Mouse (Mus musculus): ENCODE measurements around the gene Tk1. TPM values are rescaled to one million over a fixed set of nuclear protein-coding genes. Genes with fewer than 3 reads are reported as not detected.

Tk1 gene
- polyA plus RNA-seq, 1 experiment from 2014 or later = 9.8 TPM

DNA sequence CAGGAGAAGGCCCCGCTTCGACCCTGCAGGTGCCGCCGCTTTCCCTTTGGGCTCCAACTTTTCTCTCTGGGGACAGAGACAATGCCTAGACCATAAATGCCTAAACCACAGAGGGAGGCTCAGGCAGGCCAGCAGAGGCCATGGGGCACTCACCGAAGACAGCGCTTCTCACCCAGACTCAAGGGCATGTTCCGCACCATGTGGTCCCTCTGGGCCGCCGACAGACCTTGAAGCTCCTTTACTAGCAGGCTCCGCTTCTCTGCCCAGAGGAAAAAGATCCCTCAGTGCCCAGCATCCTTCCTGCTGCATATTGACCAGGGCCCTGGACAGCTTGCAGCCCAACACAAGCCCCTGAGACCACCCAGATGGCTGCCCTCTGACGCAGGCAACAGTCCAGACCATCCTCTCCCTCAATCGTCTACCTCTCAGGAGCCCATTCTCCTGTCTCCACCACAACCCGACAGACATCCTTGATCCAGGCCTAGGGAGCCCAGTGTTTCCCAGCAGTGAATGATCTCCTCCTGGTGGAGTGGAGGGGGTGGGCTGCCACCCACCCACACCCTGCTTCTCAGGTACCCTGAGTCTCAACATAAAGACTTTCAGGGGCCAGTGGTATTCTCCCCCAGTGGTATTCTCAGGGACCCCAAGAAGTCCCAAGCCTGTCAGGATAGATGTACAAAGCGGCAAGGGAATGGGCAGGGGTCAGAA lies 49.7 kb downstream of the Tk1 start:
- Histone ChIP-seq H3K4me3 (ENCODE audit: low read depth, low read length) (no peak overlapping the region), H3K27ac (ENCODE audit: low read length) (no peak overlapping the region), H3K4me2 (ENCODE audit: low read length) (no peak overlapping the region), H3K27me3 (ENCODE audit: control insufficient read depth, insufficient read depth, low read depth, low read length) (peaks cover 14% of the 10 kb centered on the region), H3K36me3 (ENCODE audit: control insufficient read depth, insufficient read depth, low read length) (no peaks in the 10 kb centered on the region), H3K4me1 (ENCODE audit: control insufficient read depth, insufficient read depth, low read length) (peaks cover 13% of the 10 kb centered on the region), H3K9ac (ENCODE audit: low read depth, low read length) (no peak overlapping the region), H3K9me3 (replicated peaks; ENCODE audit: control insufficient read depth, low read length, poor library complexity, severe bottlenecking) (no peaks in the 10 kb centered on the region)
- ATAC-seq = no peak
- 88% methylated on average over 14 of the region's 14 CpGs for WGBS

DNA sequence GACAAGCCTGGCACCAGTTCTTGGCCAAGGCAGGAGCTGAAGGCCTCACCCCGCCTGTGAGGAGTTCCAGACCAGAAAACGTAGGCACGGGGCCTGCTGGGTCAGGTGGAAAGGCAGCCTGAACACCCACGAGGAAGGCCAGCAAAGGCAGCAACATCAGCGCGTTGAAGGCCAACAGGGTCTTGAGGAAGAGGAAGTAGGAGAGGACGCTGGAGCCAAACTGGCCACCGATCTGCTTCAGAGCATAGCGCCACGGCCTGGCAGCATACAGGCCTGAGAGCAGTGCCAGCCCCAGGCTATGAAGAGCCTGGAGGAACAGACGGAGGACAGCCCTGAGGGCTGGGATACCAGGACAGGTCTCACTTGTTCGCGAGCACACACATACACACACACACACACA lies 50.4 kb downstream of the Tk1 start:
- no peaks in the 10 kb centered on the region for H3K9me3 ChIP-seq (replicated peaks; ENCODE audit: control insufficient read depth, low read length, poor library complexity, severe bottlenecking)
- no peak overlapping the region for H3K4me3 ChIP-seq (ENCODE audit: low read depth, low read length)
- H3K4me2 ChIP-seq (ENCODE audit: low read length) = no peak overlapping the region
- peaks cover 11% of the 10 kb centered on the region for H3K4me1 ChIP-seq (ENCODE audit: control insufficient read depth, insufficient read depth, low read length)
- H3K27ac ChIP-seq (ENCODE audit: low read length) = no peak overlapping the region
- ATAC-seq = no peak
- no peaks in the 10 kb centered on the region for H3K36me3 ChIP-seq (ENCODE audit: control insufficient read depth, insufficient read depth, low read length)
- no peak overlapping the region for H3K9ac ChIP-seq (ENCODE audit: low read depth, low read length)
- H3K27me3 ChIP-seq (ENCODE audit: control insufficient read depth, insufficient read depth, low read depth, low read length) = peaks cover 7% of the 10 kb centered on the region
- 88% methylated on average over 13 of the region's 13 CpGs for WGBS

DNA sequence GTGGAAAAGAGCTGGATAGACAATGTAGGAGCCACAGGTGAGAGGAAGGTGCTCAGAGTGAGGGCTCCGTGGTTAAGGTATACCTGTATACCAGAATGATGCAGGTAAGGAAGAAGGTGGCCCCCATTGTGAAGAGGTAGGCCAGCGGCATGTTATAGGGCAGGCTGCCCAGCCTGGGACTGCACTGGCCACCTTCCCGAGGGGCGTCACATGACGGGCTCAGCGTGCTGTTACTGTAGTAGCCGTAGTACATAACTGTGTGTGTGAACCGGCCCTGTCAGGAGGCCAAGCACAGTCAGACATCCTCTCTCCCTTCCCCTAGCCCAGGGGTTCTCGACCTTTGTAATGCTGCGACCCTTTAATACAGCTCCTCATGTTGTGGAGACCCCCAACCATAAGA lies 51.0 kb downstream of the Tk1 start:
- Histone ChIP-seq H3K27me3 (ENCODE audit: control insufficient read depth, insufficient read depth, low read depth, low read length) (peaks cover under 1% of the 10 kb centered on the region; the same call in 1 of the 2 replicates), H3K36me3 (ENCODE audit: control insufficient read depth, insufficient read depth, low read length) (no peaks in the 10 kb centered on the region), H3K4me1 (ENCODE audit: control insufficient read depth, insufficient read depth, low read length) (peaks cover 5% of the 10 kb centered on the region), H3K4me2 (ENCODE audit: low read length) (no peak overlapping the region), H3K9ac (ENCODE audit: low read depth, low read length) (no peak overlapping the region), H3K27ac (ENCODE audit: low read length) (no peak overlapping the region), H3K4me3 (ENCODE audit: low read depth, low read length) (no peak overlapping the region), H3K9me3 (replicated peaks; ENCODE audit: control insufficient read depth, low read length, poor library complexity, severe bottlenecking) (no peaks in the 10 kb centered on the region)
- no peak for ATAC-seq
- WGBS = 94% methylated on average over 10 of the region's 10 CpGs

DNA sequence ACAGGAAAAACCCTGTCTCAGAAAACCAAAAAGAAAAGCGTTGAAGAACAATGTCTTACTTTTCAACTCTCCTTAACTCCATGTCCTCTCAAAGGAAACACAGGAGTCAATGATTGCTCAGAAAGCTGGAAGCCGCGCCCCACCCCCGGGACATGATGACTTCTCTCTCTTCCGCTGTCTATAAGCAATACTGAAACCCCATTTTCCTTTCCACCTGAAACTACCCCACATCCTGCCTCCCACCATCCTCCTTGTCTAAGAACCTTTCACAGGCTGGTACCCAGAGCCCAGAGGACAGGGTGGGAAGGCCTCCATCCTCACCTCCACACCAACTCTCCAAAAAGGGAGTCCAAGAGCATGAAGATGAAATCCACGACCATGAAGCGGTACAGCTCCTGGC lies 53.5 kb downstream of the Tk1 start:
- WGBS = 97% methylated on average over 7 of the region's 7 CpGs
- Histone ChIP-seq H3K4me3 (ENCODE audit: low read depth, low read length) (no peak overlapping the region), H3K9me3 (replicated peaks; ENCODE audit: control insufficient read depth, low read length, poor library complexity, severe bottlenecking) (no peaks in the 10 kb centered on the region), H3K4me1 (ENCODE audit: control insufficient read depth, insufficient read depth, low read length) (no peaks in the 10 kb centered on the region), H3K36me3 (ENCODE audit: control insufficient read depth, insufficient read depth, low read length) (no peaks in the 10 kb centered on the region), H3K27ac (ENCODE audit: low read length) (no peak overlapping the region), H3K27me3 (ENCODE audit: control insufficient read depth, insufficient read depth, low read depth, low read length) (no peaks in the 10 kb centered on the region), H3K9ac (ENCODE audit: low read depth, low read length) (no peak overlapping the region), H3K4me2 (ENCODE audit: low read length) (no peak overlapping the region)
- no peak for ATAC-seq

DNA sequence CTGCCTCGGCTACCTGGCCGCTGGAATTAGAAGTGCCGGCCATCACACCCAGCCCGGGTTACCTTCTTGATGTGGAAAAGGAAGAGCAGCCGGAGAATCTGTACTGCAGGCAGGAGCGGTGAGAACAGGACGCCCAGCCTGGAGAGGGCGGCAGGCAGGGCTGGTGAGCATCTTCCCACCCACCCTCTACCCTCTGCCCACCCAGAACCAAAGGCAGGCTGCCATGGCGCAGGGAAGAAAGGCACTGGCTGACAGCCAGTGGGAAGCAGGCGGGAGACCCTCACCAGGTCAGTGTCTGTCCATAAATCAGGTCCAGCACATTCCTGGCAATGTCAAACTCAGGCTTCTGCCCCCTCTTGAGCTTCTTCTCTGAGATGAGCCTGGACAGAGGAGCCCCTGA lies 55.5 kb downstream of the Tk1 start:
- no peak for ATAC-seq
- 91% methylated on average over 10 of the region's 10 CpGs for WGBS
- no peaks in the 10 kb centered on the region for H3K27me3 ChIP-seq (ENCODE audit: control insufficient read depth, insufficient read depth, low read depth, low read length)
- no peak overlapping the region for H3K9ac ChIP-seq (ENCODE audit: low read depth, low read length)
- H3K4me2 ChIP-seq (ENCODE audit: low read length) = no peak overlapping the region
- H3K36me3 ChIP-seq (ENCODE audit: control insufficient read depth, insufficient read depth, low read length) = 0 out of 2 replicates have a peak, but pooled peaks cover under 1% of the 10 kb centered on the region
- H3K4me3 ChIP-seq (ENCODE audit: low read depth, low read length) = no peak overlapping the region
- no peak overlapping the region for H3K27ac ChIP-seq (ENCODE audit: low read length)
- H3K4me1 ChIP-seq (ENCODE audit: control insufficient read depth, insufficient read depth, low read length) = no peaks in the 10 kb centered on the region
- H3K9me3 ChIP-seq (replicated peaks; ENCODE audit: control insufficient read depth, low read length, poor library complexity, severe bottlenecking) = no peaks in the 10 kb centered on the region

DNA sequence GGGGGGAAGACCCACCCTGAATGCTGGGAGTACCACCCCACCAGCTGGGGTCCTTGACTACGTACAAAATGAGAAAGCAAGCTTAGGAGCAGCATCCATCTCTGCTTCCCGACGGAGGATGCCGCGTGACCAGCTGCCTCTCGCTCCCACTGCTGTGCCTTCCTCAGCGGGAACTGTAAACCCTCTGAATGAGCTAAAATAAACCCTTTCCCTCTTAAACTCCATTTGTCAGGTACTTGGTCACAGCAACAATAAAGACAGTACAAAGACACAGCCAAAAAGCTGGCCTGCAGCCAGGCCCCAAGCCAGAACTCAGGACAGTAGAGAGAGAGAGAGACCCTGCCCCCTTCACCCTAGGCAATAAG lies 56.2 kb downstream of the Tk1 start:
- Histone ChIP-seq H3K4me1 (ENCODE audit: control insufficient read depth, insufficient read depth, low read length) (no peaks in the 10 kb centered on the region), H3K9ac (ENCODE audit: low read depth, low read length) (no peak overlapping the region), H3K4me3 (ENCODE audit: low read depth, low read length) (no peak overlapping the region), H3K4me2 (ENCODE audit: low read length) (no peak overlapping the region), H3K27me3 (ENCODE audit: control insufficient read depth, insufficient read depth, low read depth, low read length) (no peaks in the 10 kb centered on the region), H3K36me3 (ENCODE audit: control insufficient read depth, insufficient read depth, low read length) (peaks cover 8% of the 10 kb centered on the region), H3K27ac (ENCODE audit: low read length) (no peak overlapping the region), H3K9me3 (replicated peaks; ENCODE audit: control insufficient read depth, low read length, poor library complexity, severe bottlenecking) (no peaks in the 10 kb centered on the region)
- 75% methylated on average over 7 of the region's 7 CpGs for WGBS
- ATAC-seq = no peak

DNA sequence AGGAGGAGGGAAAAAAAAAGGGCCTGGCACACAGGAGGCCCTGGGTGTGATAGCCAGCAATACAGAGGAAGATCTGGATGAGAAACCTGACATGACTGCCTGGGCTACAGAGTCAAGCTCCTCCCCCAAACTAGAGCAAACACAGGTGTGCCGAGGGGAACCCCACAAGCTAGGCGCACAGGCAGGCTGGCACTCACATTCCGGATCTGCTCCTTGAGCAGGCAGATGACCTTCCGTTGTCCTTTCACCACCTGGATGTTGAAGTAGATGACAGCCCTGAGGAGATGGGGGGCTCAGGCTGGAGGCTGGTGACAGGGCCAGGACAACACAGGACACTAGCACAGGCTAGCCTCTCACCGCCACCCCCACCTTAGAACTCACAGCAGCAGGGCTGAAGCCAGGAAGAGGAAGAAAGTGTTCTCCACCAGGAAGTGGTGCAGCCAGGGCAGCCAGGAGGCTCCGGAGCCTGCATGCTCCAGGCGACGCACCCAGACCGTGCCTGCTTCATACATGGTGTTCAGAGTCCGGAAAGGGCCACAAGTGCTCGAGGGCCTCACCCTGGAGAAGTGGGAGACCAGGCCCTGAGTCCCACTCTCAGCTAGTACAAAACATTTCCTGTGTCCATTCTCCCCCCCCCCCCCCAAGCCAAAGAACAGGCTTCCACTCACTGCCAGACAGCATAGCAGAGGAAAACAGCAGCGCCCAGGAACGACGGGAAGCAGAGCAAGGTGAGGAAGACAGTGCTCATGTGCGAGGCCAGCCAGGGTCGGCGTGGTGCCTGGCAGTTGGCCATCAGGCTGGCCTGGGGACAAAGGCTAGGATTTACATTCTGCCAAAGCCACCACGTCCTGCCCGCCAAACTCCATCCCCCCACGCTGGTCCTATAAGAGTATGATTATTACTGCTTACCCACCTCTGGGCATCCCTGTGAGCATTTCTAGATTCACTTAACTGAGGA lies 56.9 kb downstream of the Tk1 start:
- Histone ChIP-seq H3K27ac (ENCODE audit: low read length) (no peak overlapping the region), H3K4me2 (ENCODE audit: low read length) (no peak overlapping the region), H3K9me3 (replicated peaks; ENCODE audit: control insufficient read depth, low read length, poor library complexity, severe bottlenecking) (no peaks in the 10 kb centered on the region), H3K27me3 (ENCODE audit: control insufficient read depth, insufficient read depth, low read depth, low read length) (no peaks in the 10 kb centered on the region), H3K4me1 (ENCODE audit: control insufficient read depth, insufficient read depth, low read length) (no peaks in the 10 kb centered on the region), H3K4me3 (ENCODE audit: low read depth, low read length) (no peak overlapping the region), H3K9ac (ENCODE audit: low read depth, low read length) (no peak overlapping the region), H3K36me3 (ENCODE audit: control insufficient read depth, insufficient read depth, low read length) (peaks cover 11% of the 10 kb centered on the region)
- 78% methylated on average over 20 of the region's 20 CpGs for WGBS
- 0 out of 2 replicates have a peak, but pooled peaks have one; percentile 13 for ATAC-seq

DNA sequence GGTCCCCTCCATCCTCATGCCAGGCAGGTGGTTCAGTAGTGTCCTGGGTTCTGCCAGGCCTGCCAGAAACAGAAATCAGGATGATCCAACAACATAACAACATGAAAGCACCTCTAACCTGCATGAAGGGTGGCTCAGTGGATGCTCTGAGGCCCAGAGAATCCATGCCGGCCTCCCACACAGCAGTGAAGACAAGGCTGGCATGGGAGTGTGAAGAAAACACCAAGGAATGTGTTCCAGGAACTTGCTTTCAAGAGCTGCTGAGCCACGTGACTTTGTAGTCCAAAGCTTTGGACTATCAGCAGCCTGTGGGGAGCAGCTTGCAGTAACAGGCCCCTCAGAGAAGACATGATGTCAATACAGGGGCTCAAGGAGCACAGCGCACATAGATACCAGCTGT lies 59.6 kb downstream of the Tk1 start:
- H3K9me3 ChIP-seq (replicated peaks; ENCODE audit: control insufficient read depth, low read length, poor library complexity, severe bottlenecking) = no peaks in the 10 kb centered on the region
- no peak overlapping the region for H3K27ac ChIP-seq (ENCODE audit: low read length)
- WGBS = 90% methylated on average over 3 of the region's 3 CpGs
- no peaks in the 10 kb centered on the region for H3K4me1 ChIP-seq (ENCODE audit: control insufficient read depth, insufficient read depth, low read length)
- H3K36me3 ChIP-seq (ENCODE audit: control insufficient read depth, insufficient read depth, low read length) = peaks cover 23% of the 10 kb centered on the region
- no peak for ATAC-seq
- no peak overlapping the region for H3K9ac ChIP-seq (ENCODE audit: low read depth, low read length)
- H3K4me3 ChIP-seq (ENCODE audit: low read depth, low read length) = no peak overlapping the region
- H3K27me3 ChIP-seq (ENCODE audit: control insufficient read depth, insufficient read depth, low read depth, low read length) = no peaks in the 10 kb centered on the region
- no peak overlapping the region for H3K4me2 ChIP-seq (ENCODE audit: low read length)

Measured in midbrain, embryonic 16.5 days (tissue).